Mouse (Mus musculus): ENCODE results near the gene Pard6a. TPM values are rescaled to one million over a fixed set of nuclear protein-coding genes. Genes with fewer than 3 reads are reported as not detected.
A peak's percentile ranks its signal among the peaks of the same experiment; 100 is the strongest.

The Pard6a gene
- polyA plus RNA-seq, 1 experiment from 2014 or later, result 13.9 TPM

- ATAC-seq (replicated peaks; ENCODE audit: insufficient number of reproducible peaks, insufficient read depth, low FRiP score, low read depth), result no peak
- no peaks in the 10 kb centered on the region for H3K27me3 ChIP-seq
- H3K4me1 ChIP-seq (replicated peaks), result peaks cover 28% of the 10 kb centered on the region
- no peak overlapping the region for H3K4me2 ChIP-seq
- H3K9me3 ChIP-seq (replicated peaks), result no peaks in the 10 kb centered on the region
- peaks cover 19% of the 10 kb centered on the region; the same call in 1 of the 2 replicates for H3K36me3 ChIP-seq
- H3K9ac ChIP-seq, result no peak overlapping the region
- 93% methylated on average over 24 of the region's 24 CpGs for WGBS
- no peak overlapping the region for H3K4me3 ChIP-seq
- H3K27ac ChIP-seq, result no peak overlapping the region
Measured at GRCm38 (mm10) chr8:105702731-105703415, 1.9 kb downstream of the Pard6a start.

- no peak for ATAC-seq (replicated peaks; ENCODE audit: insufficient number of reproducible peaks, insufficient read depth, low FRiP score, low read depth)
- 92% methylated on average over 34 of the region's 34 CpGs for WGBS
- Histone ChIP-seq H3K27me3 (no peaks in the 10 kb centered on the region), H3K36me3 (peaks cover 8% of the 10 kb centered on the region; the same call in 1 of the 2 replicates), H3K27ac (no peak overlapping the region), H3K9ac (no peak overlapping the region), H3K9me3 (replicated peaks) (no peaks in the 10 kb centered on the region), H3K4me3 (no peak overlapping the region), H3K4me1 (replicated peaks) (peaks cover 30% of the 10 kb centered on the region), H3K4me2 (no peak overlapping the region)
Measured at GRCm38 (mm10) chr8:105704146-105704812, 3.3 kb downstream of the Pard6a start.

- 87% methylated on average over 6 of the region's 6 CpGs for WGBS
- Histone ChIP-seq H3K36me3 (peaks cover 8% of the 10 kb centered on the region; the same call in 1 of the 2 replicates), H3K4me3 (no peak overlapping the region), H3K4me2 (no peak overlapping the region), H3K27me3 (no peaks in the 10 kb centered on the region), H3K4me1 (replicated peaks) (peaks cover 27% of the 10 kb centered on the region), H3K27ac (no peak overlapping the region), H3K9ac (no peak overlapping the region), H3K9me3 (replicated peaks) (no peaks in the 10 kb centered on the region)
- no peak for ATAC-seq (replicated peaks; ENCODE audit: insufficient number of reproducible peaks, insufficient read depth, low FRiP score, low read depth)
Measured at GRCm38 (mm10) chr8:105704955-105705354, 4.0 kb downstream of the Pard6a start.

DNA sequence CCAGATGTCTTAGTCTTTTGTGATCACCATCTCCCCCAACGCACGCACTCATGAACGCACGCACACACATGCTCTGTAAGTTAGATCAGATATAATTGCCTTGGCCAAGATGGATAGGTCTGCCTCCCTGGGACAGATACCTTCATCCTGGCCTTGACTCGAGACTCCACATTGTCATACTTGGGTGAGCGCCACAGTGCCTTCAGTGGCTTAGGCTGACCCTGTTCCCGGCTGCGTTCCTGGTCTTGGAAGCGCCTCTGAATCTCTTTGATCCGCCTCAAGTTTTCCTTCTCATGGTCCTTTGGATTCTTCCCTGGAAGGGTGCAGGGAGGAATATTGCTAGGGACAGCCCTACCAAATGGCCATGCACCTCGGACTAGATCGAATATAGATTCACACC, 5.5 kb downstream of the Pard6a start:
- Histone ChIP-seq H3K27ac (no peak overlapping the region), H3K4me2 (peak overlapping the region; percentile 94; the same call in 1 of the 2 replicates), H3K9me3 (replicated peaks) (no peaks in the 10 kb centered on the region), H3K36me3 (peaks cover 8% of the 10 kb centered on the region; the same call in 1 of the 2 replicates), H3K9ac (no peak overlapping the region), H3K4me3 (no peak overlapping the region), H3K4me1 (replicated peaks) (peaks cover 22% of the 10 kb centered on the region), H3K27me3 (no peaks in the 10 kb centered on the region)
- no peak for ATAC-seq (replicated peaks; ENCODE audit: insufficient number of reproducible peaks, insufficient read depth, low FRiP score, low read depth)
- WGBS, result 81% methylated on average over 12 of the region's 12 CpGs

GRCm38 (mm10) chr8:105707498-105708403, 6.8 kb downstream of the Pard6a start, which contains the start of the genes 4933405L10Rik and Enkd1:
TSS of gene 4933405L10Rik (plus strand) at chr8:105707655.
TSS of gene Enkd1 (minus strand) at chr8:105708210.
- peak within 1 kb of the TSS; percentile 83 for H3K4me3 ChIP-seq
- peak within 1 kb of the TSS; percentile 55 for H3K9ac ChIP-seq
- H3K4me2 ChIP-seq, result peak within 1 kb of the TSS; percentile 94
- peak; percentile 68 for ATAC-seq (replicated peaks; ENCODE audit: insufficient number of reproducible peaks, insufficient read depth, low FRiP score, low read depth)
- peaks cover 8% of the 10 kb centered on the region; the same call in 1 of the 2 replicates for H3K36me3 ChIP-seq
- H3K27ac ChIP-seq, result no peak within 1 kb of the TSS
- H3K9me3 ChIP-seq (replicated peaks), result no peaks in the 10 kb centered on the region
- peaks cover 13% of the 10 kb centered on the region for H3K4me1 ChIP-seq (replicated peaks)
- no peaks in the 10 kb centered on the region for H3K27me3 ChIP-seq
- 1% methylated on average over 55 of the region's 55 CpGs for WGBS

DNA sequence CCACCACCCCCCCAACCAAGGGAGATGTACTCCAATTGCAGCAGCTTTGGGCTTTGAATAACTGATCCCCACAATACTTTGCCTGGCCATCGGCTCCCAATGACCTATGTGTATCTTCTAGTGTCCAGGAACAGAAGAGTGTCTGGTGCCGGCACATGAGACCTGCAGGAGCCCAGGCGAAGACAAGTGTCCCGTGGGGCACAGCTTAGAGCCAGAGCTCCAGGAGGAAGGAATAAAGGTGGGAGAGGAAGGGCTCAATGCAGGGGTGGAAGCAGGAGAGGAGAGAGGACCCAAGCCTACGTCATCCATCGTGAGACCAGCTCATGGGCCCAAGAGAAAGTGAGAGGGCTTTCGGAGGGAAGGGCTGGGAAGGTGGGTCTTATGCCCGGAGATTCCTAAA, 7.7 kb downstream of the Pard6a start:
- no peaks in the 10 kb centered on the region for H3K36me3 ChIP-seq
- no peaks in the 10 kb centered on the region for H3K9me3 ChIP-seq (replicated peaks)
- no peak for ATAC-seq (replicated peaks; ENCODE audit: insufficient number of reproducible peaks, insufficient read depth, low FRiP score, low read depth)
- H3K4me2 ChIP-seq, result no peak overlapping the region
- 89% methylated on average over 8 of the region's 8 CpGs for WGBS
- H3K27me3 ChIP-seq, result no peaks in the 10 kb centered on the region
- H3K27ac ChIP-seq, result no peak overlapping the region
- peaks cover 13% of the 10 kb centered on the region for H3K4me1 ChIP-seq (replicated peaks)
- no peak overlapping the region for H3K9ac ChIP-seq
- no peak overlapping the region for H3K4me3 ChIP-seq

DNA sequence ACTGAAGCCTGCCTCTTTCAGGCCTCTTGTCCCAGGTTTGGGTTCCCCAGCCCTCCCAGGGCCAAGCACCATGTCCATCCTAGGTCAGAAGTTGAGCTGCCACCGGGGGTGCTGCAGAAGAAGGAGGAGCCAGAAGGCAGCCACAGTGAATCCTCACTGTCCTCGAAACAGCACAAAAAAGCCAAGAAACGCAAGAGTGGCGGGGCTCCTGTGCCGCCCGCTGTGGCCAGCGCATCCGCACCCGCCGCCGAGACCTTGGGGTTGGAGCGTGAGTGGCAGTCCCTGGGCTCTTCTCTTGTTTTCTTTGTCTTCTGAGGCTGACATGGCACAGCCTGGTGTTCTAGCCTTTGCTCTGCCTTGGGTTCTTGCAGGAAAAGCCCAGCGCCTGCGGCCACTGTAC, 8.4 kb downstream of the Pard6a start:
- H3K4me2 ChIP-seq, result no peak overlapping the region
- no peak overlapping the region for H3K27ac ChIP-seq
- 75% methylated on average over 14 of the region's 14 CpGs for whole genome bisulfite sequencing
- ATAC-seq (replicated peaks; ENCODE audit: insufficient number of reproducible peaks, insufficient read depth, low FRiP score, low read depth), result no peak
- no peaks in the 10 kb centered on the region for H3K27me3 ChIP-seq
- H3K4me1 ChIP-seq (replicated peaks), result peaks cover 13% of the 10 kb centered on the region
- no peaks in the 10 kb centered on the region for H3K36me3 ChIP-seq
- H3K4me3 ChIP-seq, result no peak overlapping the region
- H3K9me3 ChIP-seq (replicated peaks), result no peaks in the 10 kb centered on the region
- no peak overlapping the region for H3K9ac ChIP-seq

GRCm38 (mm10) chr8:105712286-105712685, 11.3 kb downstream of the Pard6a start:
- Histone ChIP-seq H3K4me3 (no peak overlapping the region), H3K27ac (no peak overlapping the region), H3K4me2 (no peak overlapping the region), H3K4me1 (replicated peaks) (peaks cover 6% of the 10 kb centered on the region), H3K36me3 (peaks cover 9% of the 10 kb centered on the region; the same call in 1 of the 2 replicates), H3K9me3 (replicated peaks) (no peaks in the 10 kb centered on the region), H3K27me3 (no peaks in the 10 kb centered on the region), H3K9ac (no peak overlapping the region)
- no peak for ATAC-seq (replicated peaks; ENCODE audit: insufficient number of reproducible peaks, insufficient read depth, low FRiP score, low read depth)
- WGBS, result 72% methylated on average over 3 of the region's 3 CpGs

DNA sequence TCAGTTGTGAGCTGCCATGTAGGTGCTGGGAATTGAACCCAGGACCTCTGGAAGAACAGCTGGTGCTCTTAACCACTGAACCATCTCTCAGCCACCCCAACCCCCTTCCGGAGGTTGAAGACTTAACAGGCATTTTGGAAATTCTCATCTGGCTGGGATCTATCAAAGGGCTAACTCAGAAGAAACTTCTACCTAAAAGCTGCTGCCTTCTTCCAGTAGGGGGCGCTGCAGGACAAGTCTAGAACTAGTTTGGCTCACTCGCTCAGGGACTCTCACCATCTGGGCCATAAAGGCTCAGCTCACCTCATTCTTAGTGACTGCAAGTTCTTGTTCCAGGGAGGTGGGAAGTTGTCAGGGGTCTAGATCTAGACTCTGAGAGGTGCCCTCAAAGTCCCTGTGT, 13.2 kb downstream of the Pard6a start:
- Histone ChIP-seq H3K4me3 (no peak overlapping the region), H3K9me3 (replicated peaks) (no peaks in the 10 kb centered on the region), H3K27ac (peak overlapping the region; percentile 58; the same call in 1 of the 2 replicates), H3K4me1 (replicated peaks) (no peaks in the 10 kb centered on the region), H3K4me2 (no peak overlapping the region), H3K27me3 (no peaks in the 10 kb centered on the region), H3K9ac (no peak overlapping the region), H3K36me3 (peaks cover 9% of the 10 kb centered on the region; the same call in 1 of the 2 replicates)
- WGBS, result 3% methylated on average over 3 of the region's 3 CpGs
- peak; percentile 25; the same call in 1 of the 2 replicates for ATAC-seq (replicated peaks; ENCODE audit: insufficient number of reproducible peaks, insufficient read depth, low FRiP score, low read depth)

- Histone ChIP-seq H3K36me3 (peaks cover 9% of the 10 kb centered on the region; the same call in 1 of the 2 replicates), H3K4me1 (replicated peaks) (no peaks in the 10 kb centered on the region), H3K4me2 (no peak overlapping the region), H3K4me3 (no peak overlapping the region), H3K9me3 (replicated peaks) (no peaks in the 10 kb centered on the region), H3K27ac (peak overlapping the region; percentile 58), H3K27me3 (no peaks in the 10 kb centered on the region), H3K9ac (no peak overlapping the region)
- WGBS, result 58% methylated on average over 6 of the region's 6 CpGs
- ATAC-seq (replicated peaks; ENCODE audit: insufficient number of reproducible peaks, insufficient read depth, low FRiP score, low read depth), result 0 out of 2 replicates have a peak, but pooled peaks have one; percentile 16
Measured at GRCm38 (mm10) chr8:105715042-105715441, 14.1 kb downstream of the Pard6a start.
